Mouse (Mus musculus): Measurements from ENCODE around the gene Ubqln4.

- TF ChIP-seq CTCF (IDR thresholded peaks at IDR 0.05; ENCODE audit: control insufficient read depth, insufficient read depth, insufficient read length): peak; percentile 96
- TF ChIP-seq MAX (IDR thresholded peaks at IDR 0.05): no peak
- TF ChIP-seq FOSL1 (IDR thresholded peaks at IDR 0.05; ENCODE audit: insufficient read depth, low read length, poor library complexity, severe bottlenecking): no peak
- no peak for TF ChIP-seq USF1 (IDR thresholded peaks at IDR 0.05; ENCODE audit: low read depth)
- TF ChIP-seq MYOG (IDR thresholded peaks at IDR 0.05; ENCODE audit: control insufficient read depth, extremely low read depth, insufficient read length): no peak
These were observed at the start of gene Ubqln4 for GRCm38 (mm10) chr3:88553525-88553879.

Data from C2C12 (cell line).